Comparison of ENCODE assay signal across 20 mouse cellular contexts in genomic region chr11:40561400-40561799, GRCm38 (mm10).
DNase-seq lines count a peak whose midpoint lies in the region; ATAC-seq and TF ChIP-seq lines count a peak whose summit lies in the region.
"Had no signal": no experiment of that assay in that cellular context is flagged by ENCODE, and none has a peak within 500 bp of the region (broad histone marks: within the 10 kb centered on the region; RNA-seq: fewer than 3 reads in every experiment).

No protein-coding gene starts in this region.

- DNase-seq in layer of hippocampus, adult 2 months (ENCODE audit: low spot score in 2 of 2): no peak
- DNase-seq in layer of hippocampus, postnatal 14 days (ENCODE audit: low spot score in 2 of 2): no peak
- DNase-seq in left cerebral cortex, adult 2 months (ENCODE audit: extremely low spot score in 1 of 2, low spot score in 2 of 2): no peak
- DNase-seq in left cerebral cortex, postnatal 14 days (ENCODE audit: low spot score in 2 of 2): no peak
- DNase-seq in lung, embryonic 14.5 days: peak; percentile 76
- DNase-seq in lung, postnatal 10 days: no peak
- DNase-seq in lung, adult 18-20 months: no peak
- DNase-seq: adrenal gland, adult 2 months; adrenal gland, adult 8-10 months; adrenal gland, postnatal 10 days; adrenal gland, postnatal 14 days; adrenal gland, postnatal 25 days; B cell, adult 2 months; cerebellum, adult 11 months; cerebellum, adult 11-12 months had no signal

- WGBS in lung, embryonic 14.5 days: 32% methylated on average over 2 of the region's 2 CpGs
- WGBS in lung, embryonic 16.5 days: 43% methylated on average over 2 of the region's 2 CpGs

- no peak for TF ChIP-seq CTCF in layer of hippocampus, adult 2 months (conservative IDR thresholded peaks at IDR 0.05)
- TF ChIP-seq CTCF in left cerebral cortex, adult 2 months (IDR thresholded peaks at IDR 0.05): no peak
- TF ChIP-seq CTCF in lung, embryonic 14.5 days (IDR thresholded peaks at IDR 0.05; ENCODE audit: low read depth): no peak

- no peaks in the 10 kb centered on the region for H3K9me3 ChIP-seq in lung, embryonic 14.5 days (ENCODE audit: low read depth, low read length)
- no peaks in the 10 kb centered on the region for H3K9me3 ChIP-seq in lung, embryonic 16.5 days (ENCODE audit: control insufficient read depth, low read length)
- H3K9me3 ChIP-seq: G1E had no signal

- H3K36me3 ChIP-seq in lung, embryonic 14.5 days (ENCODE audit: insufficient read depth): no peaks in the 10 kb centered on the region
- no peaks in the 10 kb centered on the region for H3K36me3 ChIP-seq in lung, embryonic 16.5 days (ENCODE audit: control insufficient read depth, insufficient read depth, low read length)
- H3K36me3 ChIP-seq: G1E had no signal

- peak; percentile 84 for ATAC-seq in lung, embryonic 14.5 days (ENCODE audit: insufficient read depth)
- peak; percentile 73 for ATAC-seq in lung, embryonic 16.5 days (ENCODE audit: low read depth)
- ATAC-seq: activated CD4-positive, CD25-positive, alpha-beta regulatory T cell, adult 4 months; CD4-positive, CD25-positive, alpha-beta regulatory T cell, adult 4 months; Patski had no signal

- H3K4me3 ChIP-seq in layer of hippocampus, adult 2 months: no peak overlapping the region
- H3K4me3 ChIP-seq in left cerebral cortex, adult 2 months: no peak overlapping the region
- no peak overlapping the region for H3K4me3 ChIP-seq in lung, embryonic 14.5 days (ENCODE audit: low read depth, low read length)
- H3K4me3 ChIP-seq in lung, embryonic 16.5 days (ENCODE audit: low read length): no peak overlapping the region

- no peak overlapping the region for H3K4me2 ChIP-seq in lung, embryonic 14.5 days
- no peak overlapping the region for H3K4me2 ChIP-seq in lung, embryonic 16.5 days (ENCODE audit: low read depth, low read length)

- intact Hi-C loops in left cerebral cortex, adult 2 months (cut with DNase I): no loop called here
- intact Hi-C loops in left cerebral cortex, postnatal 14 days (cut with DNase I): no loop called here

- H3K27ac ChIP-seq in layer of hippocampus, adult 2 months: peak overlapping the region; percentile 54
- H3K27ac ChIP-seq in left cerebral cortex, adult 2 months: peak overlapping the region; percentile 47; the same call in 1 of the 2 replicates
- no peak overlapping the region for H3K27ac ChIP-seq in lung, embryonic 14.5 days (ENCODE audit: low read depth)
- no peak overlapping the region for H3K27ac ChIP-seq in lung, embryonic 16.5 days (ENCODE audit: low read length)

- H3K4me1 ChIP-seq in lung, embryonic 14.5 days (ENCODE audit: insufficient read depth): no peaks in the 10 kb centered on the region
- 0 out of 2 replicates have a peak, but pooled peaks cover 3% of the 10 kb centered on the region for H3K4me1 ChIP-seq in lung, embryonic 16.5 days (replicated peaks; ENCODE audit: control insufficient read depth, insufficient read depth, low read length)

- H3K9ac ChIP-seq in lung, embryonic 14.5 days: no peak overlapping the region
- H3K9ac ChIP-seq in lung, embryonic 16.5 days (ENCODE audit: low read length): no peak overlapping the region

- no peaks in the 10 kb centered on the region for H3K27me3 ChIP-seq in lung, embryonic 14.5 days (ENCODE audit: insufficient read depth, low read length)
- no peaks in the 10 kb centered on the region for H3K27me3 ChIP-seq in lung, embryonic 16.5 days (ENCODE audit: control insufficient read depth, insufficient read depth, low read depth, low read length)
- H3K27me3 ChIP-seq: Patski had no signal

Comparison
In these comparisons a context has a peak if more than half of its experiments do, and no peak if none do; other contexts are left out.
1. H3K27ac ChIP-seq: peak in layer of hippocampus, adult 2 months (single experiment) and left cerebral cortex, adult 2 months (single experiment); none in lung, embryonic 14.5 days (single experiment) and lung, embryonic 16.5 days (single experiment).